ENCODE assay signal across 19 mouse cellular contexts in genomic region chr3:153241134-153241533, GRCm38 (mm10).
DNase-seq lines count a peak whose midpoint lies in the region; ATAC-seq lines count a peak whose summit lies in the region.
"Had no signal": no experiment of that assay in that cellular context is flagged by ENCODE, and none has a peak within 500 bp of the region (broad histone marks: within the 10 kb centered on the region; RNA-seq: fewer than 3 reads in every experiment).

No protein-coding gene starts in this region.

- no peaks in the 10 kb centered on the region for H3K36me3 ChIP-seq in heart, embryonic 12.5 days
- H3K36me3 ChIP-seq in midbrain, embryonic 10.5 days: no peaks in the 10 kb centered on the region
- no peaks in the 10 kb centered on the region for H3K36me3 ChIP-seq in midbrain, embryonic 16.5 days (ENCODE audit: control insufficient read depth, insufficient read depth, low read length)
- H3K36me3 ChIP-seq in limb, embryonic 10.5 days: no peaks in the 10 kb centered on the region
- H3K36me3 ChIP-seq: hindbrain, embryonic 15.5 days; limb, embryonic 12.5 days; liver, embryonic 15.5 days; neural tube, embryonic 15.5 days; stomach, embryonic 15.5 days had no signal

- WGBS in heart, embryonic 12.5 days: 31% methylated on average over 4 of the region's 4 CpGs
- 93% methylated on average over 4 of the region's 4 CpGs for WGBS in midbrain, embryonic 10.5 days
- WGBS in midbrain, embryonic 16.5 days: 86% methylated on average over 4 of the region's 4 CpGs
- 79% methylated on average over 4 of the region's 4 CpGs for WGBS in limb, embryonic 10.5 days

- peak overlapping the region; percentile 37; the same call in 1 of the 2 replicates for H3K27ac ChIP-seq in heart, embryonic 12.5 days (ENCODE audit: poor library complexity, severe bottlenecking)
- H3K27ac ChIP-seq in midbrain, embryonic 10.5 days (replicated peaks): 0 out of 2 replicates have a peak overlapping the region, but pooled peaks have one; percentile 38
- H3K27ac ChIP-seq in midbrain, embryonic 16.5 days (ENCODE audit: low read length): no peak overlapping the region
- H3K27ac ChIP-seq in limb, embryonic 10.5 days: 0 out of 2 replicates have a peak overlapping the region, but pooled peaks have one; percentile 50
- H3K27ac ChIP-seq: hindbrain, embryonic 15.5 days; limb, embryonic 12.5 days; liver, embryonic 15.5 days; neural tube, embryonic 15.5 days; stomach, embryonic 15.5 days had no signal

- no peak overlapping the region for H3K4me2 ChIP-seq in heart, embryonic 12.5 days
- H3K4me2 ChIP-seq in midbrain, embryonic 16.5 days (ENCODE audit: low read length): no peak overlapping the region
- H3K4me2 ChIP-seq: hindbrain, embryonic 15.5 days; limb, embryonic 12.5 days; liver, embryonic 15.5 days; neural tube, embryonic 15.5 days; stomach, embryonic 15.5 days had no signal

- H3K9ac ChIP-seq in heart, embryonic 12.5 days: no peak overlapping the region
- no peak overlapping the region for H3K9ac ChIP-seq in midbrain, embryonic 16.5 days (ENCODE audit: low read depth, low read length)
- H3K9ac ChIP-seq: hindbrain, embryonic 15.5 days; limb, embryonic 12.5 days; liver, embryonic 15.5 days; neural tube, embryonic 15.5 days; stomach, embryonic 15.5 days had no signal

- DNase-seq in heart, adult 8-10 months (ENCODE audit: low spot score): no peak
- no peak for DNase-seq in midbrain, embryonic 10.5 days (ENCODE audit: low spot score)
- no peak for DNase-seq in limb, embryonic 10.5 days (ENCODE audit: low spot score)
- DNase-seq in kidney, adult 11 months: no peak
- no peak for DNase-seq in left cerebral cortex, postnatal 4 days
- DNase-seq: cerebellum, adult 9-11 months; gastrocnemius, postnatal 10 days; kidney, adult 2 months; kidney, postnatal 36 days; retina, postnatal 1 day had no signal

- peaks cover 35% of the 10 kb centered on the region for H3K4me1 ChIP-seq in heart, embryonic 12.5 days (replicated peaks)
- peaks cover 7% of the 10 kb centered on the region; the same call in 1 of the 2 replicates for H3K4me1 ChIP-seq in midbrain, embryonic 10.5 days
- peaks cover 8% of the 10 kb centered on the region for H3K4me1 ChIP-seq in midbrain, embryonic 16.5 days (ENCODE audit: control insufficient read depth, insufficient read depth, low read length)
- H3K4me1 ChIP-seq in limb, embryonic 10.5 days: peaks cover 41% of the 10 kb centered on the region
- H3K4me1 ChIP-seq: liver, embryonic 15.5 days had no signal

- H3K4me3 ChIP-seq in heart, embryonic 12.5 days: no peak overlapping the region
- H3K4me3 ChIP-seq in midbrain, embryonic 10.5 days: no peak overlapping the region
- H3K4me3 ChIP-seq in midbrain, embryonic 16.5 days (ENCODE audit: low read depth, low read length): no peak overlapping the region
- no peak overlapping the region for H3K4me3 ChIP-seq in limb, embryonic 10.5 days
- H3K4me3 ChIP-seq: hindbrain, embryonic 15.5 days; limb, embryonic 12.5 days; liver, embryonic 15.5 days; neural tube, embryonic 15.5 days; stomach, embryonic 15.5 days had no signal

- no peaks in the 10 kb centered on the region for H3K9me3 ChIP-seq in heart, embryonic 12.5 days (replicated peaks)
- H3K9me3 ChIP-seq in midbrain, embryonic 10.5 days (replicated peaks): no peaks in the 10 kb centered on the region
- no peaks in the 10 kb centered on the region for H3K9me3 ChIP-seq in midbrain, embryonic 16.5 days (replicated peaks; ENCODE audit: control insufficient read depth, low read length, poor library complexity, severe bottlenecking)
- no peaks in the 10 kb centered on the region for H3K9me3 ChIP-seq in limb, embryonic 10.5 days (replicated peaks)
- H3K9me3 ChIP-seq: hindbrain, embryonic 15.5 days; limb, embryonic 12.5 days; liver, embryonic 15.5 days; neural tube, embryonic 15.5 days; stomach, embryonic 15.5 days had no signal

- no peaks in the 10 kb centered on the region for H3K27me3 ChIP-seq in heart, embryonic 12.5 days (replicated peaks)
- no peaks in the 10 kb centered on the region for H3K27me3 ChIP-seq in midbrain, embryonic 10.5 days (ENCODE audit: low read depth, poor library complexity, severe bottlenecking)
- no peaks in the 10 kb centered on the region for H3K27me3 ChIP-seq in midbrain, embryonic 16.5 days (ENCODE audit: control insufficient read depth, insufficient read depth, low read depth, low read length)
- no peaks in the 10 kb centered on the region for H3K27me3 ChIP-seq in limb, embryonic 10.5 days (ENCODE audit: low read depth, poor library complexity, severe bottlenecking)
- H3K27me3 ChIP-seq: hindbrain, embryonic 15.5 days; limb, embryonic 12.5 days; liver, embryonic 15.5 days; neural tube, embryonic 15.5 days; stomach, embryonic 15.5 days had no signal

- intact Hi-C loops in left cerebral cortex, postnatal 4 days (cut with DNase I): no loop called here

- ATAC-seq in heart, embryonic 12.5 days (ENCODE audit: insufficient number of reproducible peaks, low FRiP score): no peak
- ATAC-seq in midbrain, embryonic 16.5 days: no peak
- peak; percentile 53 for ATAC-seq in activated CD4-positive, CD25-positive, alpha-beta regulatory T cell, adult 4 months
- ATAC-seq: forebrain, embryonic 16.5 days had no signal
